Mouse (Mus musculus) limb, embryonic 10.5 days (tissue): Measurements from ENCODE around the gene Bbox1. TPM values are rescaled to one million over a fixed set of nuclear protein-coding genes. Genes with fewer than 3 reads are reported as not detected.

Source experiments
- DNase-seq: peaks from one replicate; pipeline ENCODE4 v3.0.0-alpha.2; 2017; ENCODE audit warnings: low spot score
- H3K27ac ChIP-seq: fragments of 300-500 bp; sonication (generic); 2 replicates; pipeline ENCODE4 v1.5.1; 2016; ENCODE audit warnings: mild to moderate bottlenecking
- H3K27me3 ChIP-seq: fragments of 300-500 bp; sonication (generic); 2 replicates; pipeline ENCODE4 v1.6.1; 2016; ENCODE audit warnings: low read depth, mild to moderate bottlenecking; ENCODE audit not compliant: poor library complexity, severe bottlenecking
- H3K36me3 ChIP-seq: fragments of 300-500 bp; sonication (generic); 2 replicates; pipeline ENCODE4 v1.6.1; 2016; ENCODE audit warnings: mild to moderate bottlenecking, moderate library complexity
- H3K4me1 ChIP-seq: fragments of 300-500 bp; sonication (generic); 2 replicates; pipeline ENCODE4 v1.6.1; 2016
- H3K4me3 ChIP-seq: fragments of 300-500 bp; sonication (generic); 2 replicates; pipeline ENCODE4 v1.5.1; 2016; ENCODE audit warnings: mild to moderate bottlenecking, moderate library complexity
- H3K9me3 ChIP-seq: fragments of 300-500 bp; sonication (generic); replicated peaks from 2 replicates; pipeline ENCODE4 v1.6.1; 2016; ENCODE audit warnings: mild to moderate bottlenecking
- WGBS: fragments of 180-500 bp; shearing (Covaris S2); methylation state at CpG from one replicate; pipeline ENCODE4 v1.1.7; 2016; 5-methylcytosine and 5-hydroxymethylcytosine counted together
- polyA plus RNA-seq: library from polyadenylated mRNA; unstranded; fragments of >200 nt; fragmentation: Nextera tagmentation; extraction: Ambion mirVana; gene quantifications from 2 replicates; pipeline ENCODE4 v1.2.1, GENCODE M21; 2016

The Bbox1 gene
- polyA plus RNA-seq = 0.19 TPM in 1 of 2 replicates, not detected in the other

GRCm38 (mm10) chr2:110314509-110315155, at the start of gene Bbox1:
Gene Bbox1 (minus strand): TSS chr2:110314560.
- Histone ChIP-seq H3K9me3 (no peaks in the 10 kb centered on the region), H3K36me3 (no peaks in the 10 kb centered on the region), H3K27ac (no peak within 1 kb of the TSS), H3K4me3 (no peak within 1 kb of the TSS), H3K27me3 (no peaks in the 10 kb centered on the region), H3K4me1 (no peaks in the 10 kb centered on the region)
- WGBS = 83% methylated on average over 6 of the region's 6 CpGs
- DNase-seq = no peak

- WGBS = 83% methylated on average over 3 of the region's 3 CpGs
- H3K4me1 ChIP-seq = peaks cover 12% of the 10 kb centered on the region
- H3K27me3 ChIP-seq = no peaks in the 10 kb centered on the region
- no peak overlapping the region for H3K27ac ChIP-seq
- no peak overlapping the region for H3K4me3 ChIP-seq
- H3K36me3 ChIP-seq = no peaks in the 10 kb centered on the region
- no peak for DNase-seq
- H3K9me3 ChIP-seq = no peaks in the 10 kb centered on the region
Measured at GRCm38 (mm10) chr2:110363855-110364254, 49.5 kb upstream of the Bbox1 start.

- Histone ChIP-seq H3K36me3 (no peaks in the 10 kb centered on the region), H3K27me3 (no peaks in the 10 kb centered on the region), H3K9me3 (no peaks in the 10 kb centered on the region), H3K4me1 (peaks cover 12% of the 10 kb centered on the region), H3K27ac (peak within 1 kb of the TSS; percentile 90), H3K4me3 (peak within 1 kb of the TSS; percentile 67)
- peak; percentile 76 for DNase-seq
- 1% methylated on average over 33 of the region's 33 CpGs for WGBS
Measured at GRCm38 (mm10) chr2:110362432-110363283, 48.3 kb upstream of the Bbox1 start, which contains the start of gene Fibin. Gene Fibin (minus strand): TSS chr2:110363183.

- Histone ChIP-seq H3K4me1 (no peaks in the 10 kb centered on the region), H3K4me3 (no peak overlapping the region), H3K36me3 (no peaks in the 10 kb centered on the region), H3K27ac (no peak overlapping the region), H3K9me3 (no peaks in the 10 kb centered on the region), H3K27me3 (no peaks in the 10 kb centered on the region)
- DNase-seq = no peak
- 89% methylated on average over 5 of the region's 5 CpGs for WGBS
Measured at GRCm38 (mm10) chr2:110353302-110353970, 39.1 kb upstream of the Bbox1 start.

- DNase-seq = no peak
- no peaks in the 10 kb centered on the region for H3K36me3 ChIP-seq
Measured at GRCm38 (mm10) chr2:110351843-110352251, 37.5 kb upstream of the Bbox1 start.

GRCm38 (mm10) chr2:110351406-110351805, 37.0 kb upstream of the Bbox1 start:
- WGBS = 91% methylated on average over 1 of the region's 1 CpGs
- Histone ChIP-seq H3K27ac (no peak overlapping the region), H3K9me3 (no peaks in the 10 kb centered on the region), H3K4me3 (no peak overlapping the region), H3K27me3 (no peaks in the 10 kb centered on the region), H3K36me3 (no peaks in the 10 kb centered on the region), H3K4me1 (no peaks in the 10 kb centered on the region)
- no peak for DNase-seq

More at GRCm38 (mm10) chr2:110351843-110352251, 37.5 kb upstream of the Bbox1 start:
- Histone ChIP-seq H3K27me3 (no peaks in the 10 kb centered on the region), H3K4me1 (no peaks in the 10 kb centered on the region), H3K27ac (no peak overlapping the region), H3K4me3 (no peak overlapping the region), H3K9me3 (no peaks in the 10 kb centered on the region)
- WGBS = 82% methylated on average over 5 of the region's 5 CpGs

- no peak for DNase-seq
- Histone ChIP-seq H3K9me3 (no peaks in the 10 kb centered on the region), H3K36me3 (no peaks in the 10 kb centered on the region), H3K27me3 (no peaks in the 10 kb centered on the region), H3K4me3 (no peak overlapping the region), H3K4me1 (no peaks in the 10 kb centered on the region), H3K27ac (no peak overlapping the region)
Measured at GRCm38 (mm10) chr2:110328953-110329352, 14.6 kb upstream of the Bbox1 start.

- DNase-seq = no peak
- H3K27ac ChIP-seq = no peak overlapping the region
- H3K9me3 ChIP-seq = no peaks in the 10 kb centered on the region
- WGBS = 87% methylated on average over 4 of the region's 4 CpGs
- no peaks in the 10 kb centered on the region for H3K36me3 ChIP-seq
- no peaks in the 10 kb centered on the region for H3K4me1 ChIP-seq
- H3K27me3 ChIP-seq = no peaks in the 10 kb centered on the region
- H3K4me3 ChIP-seq = no peak overlapping the region
Measured at GRCm38 (mm10) chr2:110319949-110320348, 5.6 kb upstream of the Bbox1 start.

GRCm38 (mm10) chr2:110319266-110319665, 4.9 kb upstream of the Bbox1 start:
- 91% methylated on average over 1 of the region's 1 CpGs for WGBS

GRCm38 (mm10) chr2:110318719-110319118, 4.4 kb upstream of the Bbox1 start:
- DNase-seq = no peak
- 93% methylated on average over 1 of the region's 1 CpGs for WGBS

More at GRCm38 (mm10) chr2:110319266-110319665, 4.9 kb upstream of the Bbox1 start:
- Histone ChIP-seq H3K27me3 (no peaks in the 10 kb centered on the region), H3K36me3 (no peaks in the 10 kb centered on the region), H3K9me3 (no peaks in the 10 kb centered on the region), H3K4me3 (no peak overlapping the region), H3K4me1 (no peaks in the 10 kb centered on the region), H3K27ac (no peak overlapping the region)
- DNase-seq = no peak

GRCm38 (mm10) chr2:110316116-110316883, 1.9 kb upstream of the Bbox1 start:
- Histone ChIP-seq H3K36me3 (no peaks in the 10 kb centered on the region), H3K9me3 (no peaks in the 10 kb centered on the region), H3K4me1 (no peaks in the 10 kb centered on the region), H3K4me3 (no peak overlapping the region), H3K27ac (no peak overlapping the region), H3K27me3 (no peaks in the 10 kb centered on the region)
- no peak for DNase-seq
- WGBS = 59% methylated on average over 3 of the region's 3 CpGs

More at GRCm38 (mm10) chr2:110318719-110319118, 4.4 kb upstream of the Bbox1 start:
- Histone ChIP-seq H3K27me3 (no peaks in the 10 kb centered on the region), H3K36me3 (no peaks in the 10 kb centered on the region), H3K9me3 (no peaks in the 10 kb centered on the region), H3K27ac (no peak overlapping the region), H3K4me1 (no peaks in the 10 kb centered on the region), H3K4me3 (no peak overlapping the region)

GRCm38 (mm10) chr2:110314074-110314473, 286 bp downstream of the Bbox1 start:
- DNase-seq = no peak
- Histone ChIP-seq H3K27ac (no peak overlapping the region), H3K4me1 (no peaks in the 10 kb centered on the region), H3K9me3 (no peaks in the 10 kb centered on the region), H3K36me3 (no peaks in the 10 kb centered on the region), H3K4me3 (no peak overlapping the region), H3K27me3 (no peaks in the 10 kb centered on the region)
- 87% methylated on average over 5 of the region's 5 CpGs for WGBS
